Mouse (Mus musculus) cerebellum, adult 2 months (tissue): ENCODE measurements around the gene Znhit1.

ENCODE experiments used
- CTCF ChIP-seq: fragments of 200-500 bp; IDR thresholded peaks from 2 replicates; pipeline ENCODE4 v1.5.1; 2011; ENCODE audit warnings: low read depth, mild to moderate bottlenecking, control low read depth, low read length, moderate library complexity, borderline replicate concordance; ENCODE audit not compliant: insufficient read depth
- POLR2A ChIP-seq: fragments of 200-500 bp; IDR thresholded peaks from 2 replicates; pipeline ENCODE4 v1.6.1; 2011; ENCODE audit warnings: low read length, control low read depth, borderline replicate concordance; ENCODE audit not compliant: insufficient read depth

- TF ChIP-seq POLR2A (no peak), CTCF (no peak)
Measured at GRCm38 (mm10) chr5:136940845-136941560, 46.8 kb downstream of the Znhit1 start.
